Mouse (Mus musculus) layer of hippocampus, adult 9-11 months (tissue): ENCODE data around the gene Pik3cd.

Experiments used
- DNase-seq: peaks from one replicate; pipeline ENCODE4 v3.0.0; 2022

Gene Pik3cd

DNA sequence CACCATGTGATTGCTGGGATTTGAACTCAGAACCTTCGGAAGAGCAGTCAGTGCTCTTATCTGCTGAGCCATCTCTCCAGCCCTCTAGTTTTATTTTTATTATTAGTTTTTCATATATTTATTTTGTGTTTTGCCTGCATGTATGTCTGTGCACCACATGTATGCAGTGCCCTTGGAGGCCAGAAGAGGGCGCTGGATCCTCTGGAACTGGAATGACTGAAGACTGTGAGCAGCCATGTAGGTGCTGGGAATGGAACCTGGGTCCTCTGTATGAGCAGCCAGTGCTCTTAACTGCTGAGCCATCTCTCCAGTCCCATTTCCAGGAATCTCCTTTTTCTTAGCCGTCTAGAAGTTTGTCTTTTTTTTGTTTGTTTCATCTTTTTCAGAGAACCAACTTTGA is 97.9 kb downstream of the Pik3cd start:
- no peak for DNase-seq

DNA sequence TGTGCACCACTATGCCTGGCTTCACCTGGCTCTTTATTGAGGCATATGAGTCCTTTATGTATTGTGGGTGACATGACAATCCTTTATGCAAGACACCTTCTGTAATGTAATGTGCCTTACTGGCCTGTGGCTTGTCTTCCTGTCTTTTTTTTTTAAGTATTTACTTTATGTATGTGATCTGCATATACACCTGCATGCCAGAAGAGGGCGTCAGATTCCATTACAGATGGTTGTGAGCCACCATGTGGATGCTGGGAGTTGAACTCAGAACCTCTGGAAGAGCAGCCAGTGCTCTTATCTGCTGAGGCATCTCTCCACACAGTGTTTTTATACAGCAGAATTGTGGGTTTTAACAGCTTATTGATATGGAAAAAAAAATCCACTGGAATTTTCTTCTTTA is 98.5 kb downstream of the Pik3cd start:
- no peak for DNase-seq

DNA sequence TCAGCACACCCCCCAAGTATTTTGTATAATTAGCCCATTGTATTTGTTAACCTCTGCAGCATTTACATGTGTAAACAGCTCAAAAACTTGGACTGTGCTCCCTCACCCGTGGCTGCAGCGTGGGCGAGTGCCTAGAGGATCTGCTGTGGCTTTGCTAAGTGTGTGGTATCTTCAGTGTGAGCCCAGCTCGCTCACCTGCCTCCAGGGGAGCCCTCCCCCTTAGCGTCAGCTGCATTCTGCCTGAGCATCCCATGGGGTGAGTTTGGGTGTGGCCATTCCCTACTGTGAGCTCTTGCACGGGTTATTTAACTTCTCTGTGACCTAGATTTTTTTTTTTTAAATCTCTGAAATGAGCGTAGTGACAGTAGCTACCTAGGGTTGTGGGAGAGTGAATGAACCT is 100.1 kb downstream of the Pik3cd start:
- no peak for DNase-seq

DNA sequence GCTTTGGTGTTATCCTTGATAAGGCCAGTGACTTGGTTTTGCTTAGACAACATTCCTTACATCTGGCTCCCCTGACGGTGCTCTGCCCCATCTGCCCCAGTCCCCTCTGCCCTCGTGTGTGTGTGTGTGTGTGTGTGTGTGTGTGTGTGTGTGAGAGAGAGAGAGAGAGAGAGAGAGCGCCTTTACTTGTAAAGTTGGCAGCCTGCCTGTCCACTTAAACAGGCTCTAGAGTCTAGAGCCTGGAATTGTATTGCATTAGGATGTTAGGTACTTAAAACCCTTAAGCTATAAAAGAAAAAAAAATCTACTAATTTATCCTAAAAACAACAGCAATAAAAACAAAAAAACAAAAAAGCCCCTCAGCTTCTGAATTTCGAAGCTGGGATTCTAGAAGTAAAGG is 100.9 kb downstream of the Pik3cd start:
- DNase-seq = no peak

DNA sequence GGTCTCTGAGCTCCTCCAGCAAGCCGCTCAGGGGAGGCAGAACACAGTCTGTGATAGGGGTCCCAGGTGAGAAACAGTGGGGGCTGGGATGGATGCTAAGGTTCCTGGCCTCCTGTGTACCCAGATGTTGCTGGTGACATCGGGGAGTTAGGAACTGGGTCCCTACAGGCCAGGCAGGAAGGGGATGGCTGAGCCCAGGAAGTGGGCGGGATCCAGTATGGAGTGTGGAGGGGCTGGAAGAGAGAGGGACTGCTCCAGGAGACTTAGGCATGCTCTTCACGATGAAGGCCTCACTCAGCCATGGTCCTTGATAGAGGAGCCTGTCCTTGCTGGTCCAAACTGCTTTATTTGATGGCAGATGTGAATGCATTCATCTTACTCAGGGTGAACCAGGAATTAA is 102.2 kb downstream of the Pik3cd start:
- DNase-seq = no peak

DNA sequence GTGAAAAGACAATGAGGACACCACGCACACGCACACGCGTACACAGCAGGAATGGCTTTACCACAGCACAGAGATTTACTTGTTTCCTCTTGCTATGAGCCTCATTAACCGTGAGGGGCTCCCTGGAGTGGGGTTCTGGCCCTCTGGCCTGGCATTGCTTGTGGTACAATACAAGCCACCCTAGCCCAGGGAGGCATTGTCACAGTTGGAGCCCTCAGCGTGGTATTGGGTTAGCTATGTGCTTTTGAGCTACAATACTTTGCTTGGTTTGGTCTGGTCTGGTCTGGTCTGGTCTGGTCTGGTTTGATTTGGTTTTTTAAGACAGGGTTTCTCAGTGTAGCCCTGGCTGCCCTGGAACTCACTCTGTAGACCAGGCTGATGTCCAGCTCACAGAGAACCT is 102.8 kb downstream of the Pik3cd start:
- no peak for DNase-seq
